Comparison of ENCODE assay signal across 1 mouse cellular context in genomic region chr2:101665058-101665702, GRCm38 (mm10).
TF ChIP-seq lines count a peak whose summit lies in the region.

No protein-coding gene starts in this region.

TF ChIP-seq in CH12.LX, 34 proteins besides CTCF, POLR2A, EP300 and RAD21:
- TF ChIP-seq GABPA (IDR thresholded peaks at IDR 0.05; ENCODE audit: insufficient replicate concordance, low read depth, low read length) (no peak), JUND (conservative IDR thresholded peaks at IDR 0.05; ENCODE audit: low read depth, low read length) (no peak), MEF2A (IDR thresholded peaks at IDR 0.05; ENCODE audit: borderline replicate concordance, low read depth, low read length) (peak; percentile 97), POLR2AphosphoS2 (IDR thresholded peaks at IDR 0.05; ENCODE audit: low read depth, low read length) (no peak), USF1 (IDR thresholded peaks at IDR 0.05; ENCODE audit: low read depth, low read length) (no peak), ZMIZ1 (IDR thresholded peaks at IDR 0.05; ENCODE audit: low read depth, low read length) (no peak), NRF1 (IDR thresholded peaks at IDR 0.05; ENCODE audit: low read depth, low read length) (peak; percentile 60; the same call in 1 of the 2 replicates), ZKSCAN1 (IDR thresholded peaks at IDR 0.05; ENCODE audit: borderline replicate concordance, low read depth, low read length) (no peak), CHD1 (IDR thresholded peaks at IDR 0.05; ENCODE audit: low read depth, low read length) (no peak), BHLHE40 (IDR thresholded peaks at IDR 0.05; ENCODE audit: low read depth, low read length) (peak; percentile 66), TCF12 (IDR thresholded peaks at IDR 0.05; ENCODE audit: low read depth, low read length) (0 out of 2 replicates have a peak, but pooled peaks have one; percentile 21), JUN (IDR thresholded peaks at IDR 0.05; ENCODE audit: insufficient read depth, low read depth, low read length) (no peak), ELF1 (IDR thresholded peaks at IDR 0.05; ENCODE audit: low read depth, low read length) (no peak), E2F4 (IDR thresholded peaks at IDR 0.05; ENCODE audit: insufficient replicate concordance, low read depth, low read length) (no peak), UBTF (IDR thresholded peaks at IDR 0.05; ENCODE audit: low read depth, low read length) (no peak), SMC3 (IDR thresholded peaks at IDR 0.05; ENCODE audit: low read depth, low read length) (peak; percentile 55)
